Mouse (Mus musculus): ENCODE results near the gene Adgrf1.

DNA sequence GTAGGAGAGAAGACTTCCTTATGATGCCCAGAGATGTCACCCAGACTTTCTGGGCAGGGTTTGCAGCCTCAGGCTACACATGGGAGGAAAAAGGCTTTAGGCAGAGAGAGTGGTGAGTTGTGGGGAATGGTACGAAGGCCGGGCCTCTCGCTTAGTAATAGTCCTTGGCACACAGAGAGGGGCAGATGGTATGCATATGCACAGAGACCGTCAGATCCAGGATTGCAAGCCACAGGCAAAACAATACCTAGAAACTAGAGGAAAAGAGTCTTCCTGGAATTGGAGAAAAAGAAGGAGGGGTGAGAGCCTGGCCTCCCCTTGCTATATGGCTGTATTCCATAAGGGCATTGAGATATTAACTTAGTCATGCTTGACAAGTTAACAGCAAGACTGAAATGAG is 12.2 kb downstream of the Adgrf1 start:
- no peak for TF ChIP-seq E2F4 (IDR thresholded peaks at IDR 0.05; ENCODE audit: insufficient read depth)
- TF ChIP-seq POLR2A (IDR thresholded peaks at IDR 0.05; ENCODE audit: insufficient read length, low read depth) = no peak
- TF ChIP-seq TCF3 (IDR thresholded peaks at IDR 0.05; ENCODE audit: insufficient read length, low read depth) = no peak
- TF ChIP-seq TCF12 (IDR thresholded peaks at IDR 0.05; ENCODE audit: insufficient read depth, poor library complexity, severe bottlenecking) = no peak
- no peak for TF ChIP-seq POLR2AphosphoS2 (IDR thresholded peaks at IDR 0.05; ENCODE audit: insufficient read length, low read depth)

Data from myocyte (in vitro differentiated cells).